Mouse (Mus musculus) splenic B cell, adult 2 months (primary cell): ENCODE measurements around the gene Mier2.

ENCODE experiments used
- DNase-seq: peaks from one replicate; pipeline ENCODE4 v3.0.0-alpha.2; 2011; ENCODE audit warnings: low read depth, low spot score
- H3K27me3 ChIP-seq: 2 replicates; pipeline ENCODE4 v1.6.1; 2012; ENCODE audit warnings: mild to moderate bottlenecking, low read length, moderate library complexity, mixed read lengths; ENCODE audit not compliant: control insufficient read depth, poor library complexity, insufficient read depth, severe bottlenecking
- H3K36me3 ChIP-seq: 2 replicates; pipeline ENCODE4 v1.6.1; 2012; ENCODE audit warnings: mild to moderate bottlenecking, low read length, moderate library complexity, mixed read lengths; ENCODE audit not compliant: control insufficient read depth, poor library complexity, insufficient read depth, severe bottlenecking

The Mier2 gene

GRCm38 (mm10) chr10:79539701-79540495 lies 15.1 kb downstream of the Mier2 start:
- DNase-seq = no peak

GRCm38 (mm10) chr10:79538873-79539272 lies 16.1 kb downstream of the Mier2 start:
- peak; percentile 32 for DNase-seq
- Histone ChIP-seq H3K27me3 (no peaks in the 10 kb centered on the region), H3K36me3 (no peaks in the 10 kb centered on the region; the same call in 1 of the 2 replicates)

More at GRCm38 (mm10) chr10:79539701-79540495, 15.1 kb downstream of the Mier2 start:
- Histone ChIP-seq H3K27me3 (no peaks in the 10 kb centered on the region), H3K36me3 (no peaks in the 10 kb centered on the region; the same call in 1 of the 2 replicates)

- DNase-seq = no peak
- H3K27me3 ChIP-seq = no peaks in the 10 kb centered on the region
- no peaks in the 10 kb centered on the region; the same call in 1 of the 2 replicates for H3K36me3 ChIP-seq
Observed at GRCm38 (mm10) chr10:79538323-79538722, 16.7 kb downstream of the Mier2 start.

GRCm38 (mm10) chr10:79537781-79538180 lies 17.2 kb downstream of the Mier2 start:
- no peaks in the 10 kb centered on the region; the same call in 1 of the 2 replicates for H3K36me3 ChIP-seq
- no peak for DNase-seq
- no peaks in the 10 kb centered on the region for H3K27me3 ChIP-seq

GRCm38 (mm10) chr10:79537271-79537670 lies 17.7 kb downstream of the Mier2 start:
- no peaks in the 10 kb centered on the region; the same call in 1 of the 2 replicates for H3K36me3 ChIP-seq
- H3K27me3 ChIP-seq = no peaks in the 10 kb centered on the region
- no peak for DNase-seq

- Histone ChIP-seq H3K36me3 (no peaks in the 10 kb centered on the region; the same call in 1 of the 2 replicates), H3K27me3 (no peaks in the 10 kb centered on the region)
- no peak for DNase-seq
Observed at GRCm38 (mm10) chr10:79536461-79537080, 18.4 kb downstream of the Mier2 start.

GRCm38 (mm10) chr10:79535431-79535830 lies 19.6 kb downstream of the Mier2 start:
- DNase-seq = no peak
- Histone ChIP-seq H3K36me3 (no peaks in the 10 kb centered on the region; the same call in 1 of the 2 replicates), H3K27me3 (no peaks in the 10 kb centered on the region)

GRCm38 (mm10) chr10:79534426-79534825 lies 20.6 kb downstream of the Mier2 start:
- DNase-seq = no peak
- Histone ChIP-seq H3K36me3 (no peaks in the 10 kb centered on the region), H3K27me3 (no peaks in the 10 kb centered on the region)

- H3K36me3 ChIP-seq = no peaks in the 10 kb centered on the region
- no peaks in the 10 kb centered on the region for H3K27me3 ChIP-seq
- peak; percentile 68 for DNase-seq
Observed at GRCm38 (mm10) chr10:79533126-79533911, 21.7 kb downstream of the Mier2 start, which contains the start of gene Plpp2. TSS of gene Plpp2 (minus strand) at chr10:79533796.

GRCm38 (mm10) chr10:79532678-79533077 lies 22.3 kb downstream of the Mier2 start:
- H3K27me3 ChIP-seq = no peaks in the 10 kb centered on the region
- H3K36me3 ChIP-seq = no peaks in the 10 kb centered on the region
- DNase-seq = no peak

- H3K27me3 ChIP-seq = no peaks in the 10 kb centered on the region
- no peak for DNase-seq
- H3K36me3 ChIP-seq = no peaks in the 10 kb centered on the region
Observed at GRCm38 (mm10) chr10:79531593-79531992, 23.4 kb downstream of the Mier2 start.

- no peaks in the 10 kb centered on the region for H3K36me3 ChIP-seq
- DNase-seq = no peak
- H3K27me3 ChIP-seq = no peaks in the 10 kb centered on the region
Observed at GRCm38 (mm10) chr10:79530721-79531120, 24.3 kb downstream of the Mier2 start.

GRCm38 (mm10) chr10:79530241-79530640 lies 24.8 kb downstream of the Mier2 start:
- Histone ChIP-seq H3K27me3 (no peaks in the 10 kb centered on the region), H3K36me3 (no peaks in the 10 kb centered on the region)
- no peak for DNase-seq

GRCm38 (mm10) chr10:79528081-79528480 lies 26.9 kb downstream of the Mier2 start:
- DNase-seq = no peak
- Histone ChIP-seq H3K36me3 (no peaks in the 10 kb centered on the region), H3K27me3 (no peaks in the 10 kb centered on the region)
